Mouse (Mus musculus) forelimb bud, embryonic 11.5 days (tissue): ENCODE data around the gene Cyp2c23.

Source experiments
- DNase-seq: peaks from one replicate; pipeline ENCODE4 v3.0.0-alpha.2; 2012; ENCODE audit warnings: low read depth, low spot score

Cyp2c23 gene

GRCm38 (mm10) chr19:44024921-44025585 is 4.0 kb downstream of the Cyp2c23 start:
- DNase-seq: no peak

- DNase-seq: no peak
Measured at GRCm38 (mm10) chr19:44023066-44023465, 5.9 kb downstream of the Cyp2c23 start.

- no peak for DNase-seq
Measured at GRCm38 (mm10) chr19:44021502-44021901, 7.5 kb downstream of the Cyp2c23 start.

GRCm38 (mm10) chr19:44019739-44020138 is 9.3 kb downstream of the Cyp2c23 start:
- DNase-seq: no peak

- no peak for DNase-seq
Measured at GRCm38 (mm10) chr19:44013862-44014261, 15.1 kb downstream of the Cyp2c23 start.

- DNase-seq: no peak
Measured at GRCm38 (mm10) chr19:44008784-44009183, 20.2 kb downstream of the Cyp2c23 start.

GRCm38 (mm10) chr19:44007186-44007585 is 21.8 kb downstream of the Cyp2c23 start:
- DNase-seq: no peak

GRCm38 (mm10) chr19:44005025-44005424 is 24.0 kb downstream of the Cyp2c23 start:
- no peak for DNase-seq

- no peak for DNase-seq
Measured at GRCm38 (mm10) chr19:44004261-44004660, 24.7 kb downstream of the Cyp2c23 start.

- no peak for DNase-seq
Measured at GRCm38 (mm10) chr19:44000720-44001119, 28.3 kb downstream of the Cyp2c23 start.

- no peak for DNase-seq
Measured at GRCm38 (mm10) chr19:44000061-44000460, 28.9 kb downstream of the Cyp2c23 start.

- DNase-seq: no peak
Measured at GRCm38 (mm10) chr19:43998802-43999527, 30.0 kb downstream of the Cyp2c23 start.

- no peak for DNase-seq
Measured at GRCm38 (mm10) chr19:43998101-43998500, 30.9 kb downstream of the Cyp2c23 start.

GRCm38 (mm10) chr19:43995427-43995826 is 33.6 kb downstream of the Cyp2c23 start:
- DNase-seq: no peak

GRCm38 (mm10) chr19:43992464-43992863 is 36.5 kb downstream of the Cyp2c23 start:
- no peak for DNase-seq

GRCm38 (mm10) chr19:43990362-43990761 is 38.6 kb downstream of the Cyp2c23 start:
- DNase-seq: no peak

GRCm38 (mm10) chr19:43986069-43986794 is 42.8 kb downstream of the Cyp2c23 start, which contains the start of gene Cpn1:
Gene Cpn1 (minus strand): TSS chr19:43986556.
- no peak for DNase-seq

GRCm38 (mm10) chr19:43981992-43982391 is 47.0 kb downstream of the Cyp2c23 start:
- no peak for DNase-seq

- DNase-seq: no peak
Measured at GRCm38 (mm10) chr19:43980711-43981110, 48.3 kb downstream of the Cyp2c23 start.

- no peak for DNase-seq
Measured at GRCm38 (mm10) chr19:43977799-43978198, 51.2 kb downstream of the Cyp2c23 start.

GRCm38 (mm10) chr19:43976661-43977060 is 52.3 kb downstream of the Cyp2c23 start:
- DNase-seq: no peak

- DNase-seq: no peak
Measured at GRCm38 (mm10) chr19:43974221-43974620, 54.8 kb downstream of the Cyp2c23 start.
